Mouse (Mus musculus) kidney, postnatal 0 days (tissue): Measurements from ENCODE around the gene Prkra. TPM values are rescaled to one million over a fixed set of nuclear protein-coding genes. Genes with fewer than 3 reads are reported as not detected.

ENCODE experiments used
- ATAC-seq: fragments of 200-750 bp; cut with Nextera tagmentation; replicated peaks from 2 replicates; pipeline ENCODE4 v1.8.0; 2017; ENCODE audit warnings: low read depth, moderate number of reproducible peaks, moderate TSS enrichment, moderate library complexity; ENCODE audit not compliant: low FRiP score
- DNase-seq: peaks from one replicate; pipeline ENCODE4 v3.0.0-alpha.2; 2016; ENCODE audit warnings: low spot score
- H3K27ac ChIP-seq: fragments of 300-500 bp; sonication (generic); 2 replicates; pipeline ENCODE4 v1.5.1; 2014; ENCODE audit warnings: mild to moderate bottlenecking
- H3K27me3 ChIP-seq: fragments of 300-500 bp; sonication (generic); 2 replicates; pipeline ENCODE4 v1.6.1; 2014; ENCODE audit warnings: low read length, mixed read lengths; ENCODE audit not compliant: insufficient read depth
- H3K36me3 ChIP-seq: fragments of 300-500 bp; sonication (generic); 2 replicates; pipeline ENCODE4 v1.6.1; 2014; ENCODE audit warnings: low read length, mixed read lengths; ENCODE audit not compliant: insufficient read depth
- H3K4me1 ChIP-seq: fragments of 300-500 bp; sonication (generic); replicated peaks from 2 replicates; pipeline ENCODE4 v1.6.1; 2014; ENCODE audit warnings: antibody characterized with exemption, low read length, mixed read lengths; ENCODE audit not compliant: insufficient read depth
- H3K4me2 ChIP-seq: fragments of 300-500 bp; sonication (generic); 2 replicates; pipeline ENCODE4 v1.6.1; 2014; ENCODE audit warnings: mild to moderate bottlenecking, low read length, moderate library complexity, mixed read lengths
- H3K4me3 ChIP-seq: fragments of 300-500 bp; sonication (generic); replicated peaks from 2 replicates; pipeline ENCODE4 v1.5.1; 2014; ENCODE audit warnings: low read depth, low read length
- H3K9ac ChIP-seq: fragments of 300-500 bp; sonication (generic); 2 replicates; pipeline ENCODE4 v1.6.1; 2014; ENCODE audit warnings: low read depth, low read length
- H3K9me3 ChIP-seq: fragments of 300-500 bp; sonication (generic); replicated peaks from 2 replicates; pipeline ENCODE4 v1.6.1; 2016; ENCODE audit warnings: low read length, inconsistent platforms, mixed read lengths
- CTCF ChIP-seq: IDR thresholded peaks from 2 replicates; pipeline ENCODE4 v1.5.1; 2016; ENCODE audit warnings: antibody characterized with exemption, low read depth, mild to moderate bottlenecking, moderate library complexity
- WGBS: fragments of 180-500 bp; shearing (Covaris S2); extraction: QIAGEN DNeasy Blood & Tissue Kit; methylation state at CpG from one replicate; pipeline ENCODE4 v1.1.7; 2014; 5-methylcytosine and 5-hydroxymethylcytosine counted together
- polyA plus RNA-seq: library from polyadenylated mRNA; unstranded; fragments of >200 nt; fragmentation: Nextera tagmentation; extraction: Ambion mirVana; gene quantifications from 2 replicates; pipeline ENCODE4 v1.2.1, GENCODE M21; 2015

Gene Prkra
- polyA plus RNA-seq, 1 experiment from 2014 or later: 61.3 TPM

DNA sequence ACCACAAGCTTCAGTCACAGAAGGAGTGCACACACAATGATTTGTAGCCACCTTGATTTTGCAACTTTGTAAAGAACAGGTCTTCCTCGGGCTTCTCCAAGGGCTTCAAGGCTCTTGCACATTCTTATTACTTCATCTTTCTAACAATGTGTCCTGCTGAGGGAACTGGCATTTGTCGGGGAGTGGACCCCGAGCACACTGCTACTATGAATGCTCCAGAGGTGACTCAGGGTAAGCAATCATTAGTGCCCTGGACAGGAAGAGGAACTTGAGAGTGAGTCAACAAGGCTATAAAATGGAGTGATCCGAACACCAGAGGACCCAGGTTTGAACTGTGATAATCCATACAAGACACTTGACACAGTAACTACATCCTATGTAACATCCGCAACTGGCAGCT is 27.6 kb downstream of the Prkra start:
- TF ChIP-seq CTCF: no peak
- DNase-seq: no peak
- H3K4me2 ChIP-seq: no peak overlapping the region
- H3K27ac ChIP-seq: no peak overlapping the region
- H3K27me3 ChIP-seq: no peaks in the 10 kb centered on the region
- no peaks in the 10 kb centered on the region for H3K9me3 ChIP-seq
- no peaks in the 10 kb centered on the region for H3K4me1 ChIP-seq
- H3K9ac ChIP-seq: no peak overlapping the region
- H3K4me3 ChIP-seq: no peak overlapping the region
- no peak for ATAC-seq
- 49% methylated on average over 5 of the region's 5 CpGs for WGBS
- H3K36me3 ChIP-seq: peaks cover 10% of the 10 kb centered on the region; the same call in 1 of the 2 replicates

DNA sequence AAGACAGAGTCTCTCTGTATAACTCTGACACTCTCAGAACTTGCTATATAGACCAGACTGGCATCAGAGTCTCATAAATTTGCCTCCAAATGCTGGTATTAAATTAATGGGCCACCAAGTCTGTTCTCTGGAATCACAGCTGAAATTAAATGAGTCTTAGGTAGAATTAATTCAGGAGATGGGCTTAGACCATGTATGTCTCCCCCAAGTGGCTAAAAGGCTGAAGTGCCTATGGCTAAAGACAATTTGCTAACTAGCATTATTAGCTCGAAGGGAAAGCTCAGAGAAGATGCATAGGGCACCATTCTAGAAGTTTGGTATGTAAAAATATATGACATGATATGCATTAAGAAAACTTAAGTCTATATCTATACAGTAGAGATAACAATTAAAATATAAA is 29.7 kb downstream of the Prkra start:
- peak; percentile 85 for DNase-seq
- H3K4me1 ChIP-seq: no peaks in the 10 kb centered on the region
- 24% methylated on average over 1 of the region's 1 CpGs for WGBS
- H3K4me3 ChIP-seq: no peak overlapping the region
- peak; percentile 84 for TF ChIP-seq CTCF
- no peak overlapping the region for H3K9ac ChIP-seq
- ATAC-seq: no peak
- no peak overlapping the region for H3K27ac ChIP-seq
- H3K27me3 ChIP-seq: no peaks in the 10 kb centered on the region
- H3K4me2 ChIP-seq: no peak overlapping the region
- no peaks in the 10 kb centered on the region for H3K9me3 ChIP-seq
- H3K36me3 ChIP-seq: peaks cover 2% of the 10 kb centered on the region; the same call in 1 of the 2 replicates

DNA sequence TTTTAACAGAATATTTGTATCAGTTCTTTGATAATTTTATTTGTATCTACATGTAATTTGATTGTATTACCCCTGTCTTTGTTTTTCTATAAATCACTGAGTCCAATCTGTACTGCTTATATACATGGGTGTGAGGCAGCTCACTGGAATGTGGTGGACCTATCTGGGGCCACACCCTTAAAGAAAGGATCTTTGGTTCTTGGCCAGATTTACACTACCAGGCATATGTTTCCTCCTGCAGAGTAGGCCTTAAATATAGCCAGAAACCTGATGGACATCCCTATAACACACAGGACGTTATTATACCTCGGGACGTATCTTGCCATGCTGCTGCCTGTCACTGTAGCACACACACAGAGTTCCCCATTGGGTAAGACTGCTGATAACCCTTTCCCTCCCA is 35.8 kb downstream of the Prkra start:
- no peak overlapping the region for H3K27ac ChIP-seq
- no peak overlapping the region for H3K4me3 ChIP-seq
- WGBS: 84% methylated on average over 3 of the region's 3 CpGs
- DNase-seq (no peak), ATAC-seq (no peak)
- TF ChIP-seq CTCF: no peak
- H3K36me3 ChIP-seq: no peaks in the 10 kb centered on the region
- H3K4me1 ChIP-seq: no peaks in the 10 kb centered on the region
- H3K27me3 ChIP-seq: no peaks in the 10 kb centered on the region
- H3K4me2 ChIP-seq: no peak overlapping the region
- no peaks in the 10 kb centered on the region for H3K9me3 ChIP-seq
- no peak overlapping the region for H3K9ac ChIP-seq

DNA sequence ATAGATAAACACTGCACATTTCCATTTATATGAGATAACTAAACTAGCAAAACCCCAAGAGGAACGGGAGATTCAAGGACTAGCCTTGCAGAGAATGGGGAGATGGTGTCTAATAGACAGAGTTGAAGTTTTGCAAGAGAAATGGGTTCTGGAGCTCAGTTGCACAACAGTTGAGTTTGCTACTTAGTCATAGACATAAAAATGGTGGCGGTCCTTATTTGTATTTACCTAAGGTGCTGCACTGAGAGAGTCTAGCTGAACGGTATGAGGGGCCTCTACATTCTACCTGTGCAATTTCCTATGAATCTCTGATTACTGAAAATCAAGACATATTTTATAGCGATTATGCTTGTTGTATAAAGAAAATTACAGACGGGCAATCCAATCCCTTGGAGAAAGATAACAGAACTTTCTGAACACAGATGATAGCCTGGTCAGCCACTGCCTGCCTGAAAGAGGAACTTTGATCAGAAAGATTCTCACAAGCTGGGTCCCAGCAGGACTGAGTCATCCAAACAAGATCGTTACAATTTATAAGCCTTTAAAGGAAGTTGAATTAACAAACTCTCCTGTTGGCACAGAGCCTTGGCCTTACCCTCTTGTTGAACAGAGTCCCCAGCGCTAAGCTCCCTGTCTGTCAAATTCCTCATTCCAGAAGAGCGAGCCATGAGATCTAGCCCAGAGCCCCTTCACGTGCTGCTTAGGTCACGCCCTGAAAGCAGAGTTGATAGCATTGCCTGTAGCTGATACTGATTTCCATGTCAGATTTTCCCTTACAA is 37.3 kb downstream of the Prkra start:
- no peaks in the 10 kb centered on the region for H3K4me1 ChIP-seq
- no peaks in the 10 kb centered on the region for H3K9me3 ChIP-seq
- H3K36me3 ChIP-seq: no peaks in the 10 kb centered on the region
- no peak overlapping the region for H3K4me3 ChIP-seq
- 76% methylated on average over 10 of the region's 10 CpGs for WGBS
- H3K27ac ChIP-seq: no peak overlapping the region
- DNase-seq (no peak), ATAC-seq (no peak; the same call in 1 of the 2 replicates)
- H3K27me3 ChIP-seq: no peaks in the 10 kb centered on the region
- H3K9ac ChIP-seq: no peak overlapping the region
- no peak overlapping the region for H3K4me2 ChIP-seq
- TF ChIP-seq CTCF: no peak

DNA sequence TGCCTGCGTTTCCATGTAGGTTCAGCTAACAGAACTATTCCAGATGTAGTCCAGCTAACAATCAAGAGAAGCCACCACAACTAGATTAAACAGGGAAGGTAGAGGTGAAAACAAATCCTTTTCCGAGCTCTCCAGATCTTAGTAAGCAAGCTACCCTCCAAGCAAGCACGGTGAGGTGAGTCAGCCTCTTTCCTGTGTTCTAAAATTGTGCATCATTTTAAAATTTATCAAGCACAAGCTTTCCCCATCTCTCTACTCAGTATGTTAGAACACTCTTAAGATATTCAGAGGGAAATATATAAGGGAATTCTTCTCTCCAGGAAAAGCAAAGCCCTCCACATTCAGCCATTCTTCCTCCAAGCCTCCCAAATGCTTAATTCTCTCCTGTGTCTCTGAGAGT is 41.1 kb downstream of the Prkra start:
- H3K4me3 ChIP-seq: no peak overlapping the region
- no peaks in the 10 kb centered on the region for H3K4me1 ChIP-seq
- no peak for TF ChIP-seq CTCF
- ATAC-seq (no peak), DNase-seq (no peak)
- H3K27ac ChIP-seq: no peak overlapping the region
- no peak overlapping the region for H3K9ac ChIP-seq
- WGBS: 82% methylated on average over 3 of the region's 3 CpGs
- H3K9me3 ChIP-seq: no peaks in the 10 kb centered on the region
- H3K27me3 ChIP-seq: no peaks in the 10 kb centered on the region
- H3K4me2 ChIP-seq: no peak overlapping the region
- H3K36me3 ChIP-seq: no peaks in the 10 kb centered on the region

DNA sequence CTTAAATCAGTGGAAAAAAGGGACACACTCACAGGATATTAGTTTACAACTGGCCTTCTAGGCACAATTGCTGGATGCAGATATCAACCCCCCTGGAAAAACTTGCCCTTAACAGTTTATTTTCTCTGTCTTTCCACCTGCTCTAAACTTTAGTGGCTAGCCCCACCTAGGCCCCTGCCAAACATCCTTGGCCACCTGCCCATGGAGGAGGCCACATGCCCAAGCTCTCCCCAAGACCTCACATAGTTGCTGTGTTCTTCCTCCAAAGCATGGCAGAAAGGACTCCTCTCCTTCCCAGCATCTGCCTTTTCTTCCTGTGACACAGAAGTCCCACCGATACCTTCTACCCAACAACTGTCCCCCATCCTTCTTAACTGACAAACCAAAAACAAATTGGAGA is 45.6 kb downstream of the Prkra start:
- Histone ChIP-seq H3K27me3 (no peaks in the 10 kb centered on the region), H3K4me1 (no peaks in the 10 kb centered on the region), H3K9ac (no peak overlapping the region), H3K4me2 (no peak overlapping the region), H3K27ac (no peak overlapping the region), H3K36me3 (no peaks in the 10 kb centered on the region), H3K9me3 (no peaks in the 10 kb centered on the region), H3K4me3 (no peak overlapping the region)
- TF ChIP-seq CTCF: no peak
- ATAC-seq: no peak
- 92% methylated on average over 1 of the region's 1 CpGs for WGBS
- no peak for DNase-seq
